Mouse (Mus musculus) cortical plate, adult 2 months (tissue): ENCODE data around the gene Pdp2.

Source experiments
- CTCF ChIP-seq: fragments of 200-500 bp; IDR thresholded peaks from 2 replicates; pipeline ENCODE4 v1.5.1; 2011; ENCODE audit warnings: mild to moderate bottlenecking, control low read depth, low read length; ENCODE audit not compliant: insufficient read depth; ENCODE audit errors: extremely low read depth
- POLR2A ChIP-seq: fragments of 200-500 bp; IDR thresholded peaks from 2 replicates; pipeline ENCODE4 v1.6.1; 2011; ENCODE audit warnings: mild to moderate bottlenecking, low read length, control low read depth; ENCODE audit not compliant: insufficient read depth; ENCODE audit errors: extremely low read depth

GRCm38 (mm10) chr8:104593536-104594325 lies 2.5 kb downstream of the Pdp2 start:
- TF ChIP-seq CTCF (no peak), POLR2A (no peak)
